Mouse (Mus musculus) T-helper 17 cell (primary cell): ENCODE results near the gene Zfc3h1.

Experiments
- in situ Hi-C, 2 experiments: fragments of 300-600 bp; cut with MboI, MseI; formaldehyde crosslinking; loops; 1 replicate in 1 of 2; 2 replicates in 1 of 2; pipeline ENCODE4 v1.15.1; 2025; ENCODE audit warnings: high pct_unique_total_duplicates in 2 of 2

Zfc3h1 gene

GRCm38 (mm10) chr10:115384221-115385017 is at the start of gene Zfc3h1, which contains the start of gene Thap2:
Zfc3h1 (plus strand) TSS chr10:115384959.
Thap2 (minus strand) TSS chr10:115384443.
- in situ Hi-C loops, result loop anchor here in 1 of 2 experiments (5.0 kb wide), 2 partner anchors 43 to 57 kb away; no protein-coding TSS in a partner anchor

- in situ Hi-C loops, result no loop called here
These were observed 47.9 kb upstream of the Zfc3h1 start for GRCm38 (mm10) chr10:115336901-115337300.

- in situ Hi-C loops, result no loop called here
These were observed 44.9 kb upstream of the Zfc3h1 start for GRCm38 (mm10) chr10:115339820-115340328.

GRCm38 (mm10) chr10:115342771-115343425 is 41.9 kb upstream of the Zfc3h1 start:
- in situ Hi-C loops, result no loop called here

GRCm38 (mm10) chr10:115346444-115346843 is 38.3 kb upstream of the Zfc3h1 start:
- in situ Hi-C loops, result no loop called here

- in situ Hi-C loops, result no loop called here
These were observed 36.6 kb upstream of the Zfc3h1 start for GRCm38 (mm10) chr10:115348131-115348530.

- in situ Hi-C loops, result no loop called here
These were observed 35.7 kb upstream of the Zfc3h1 start for GRCm38 (mm10) chr10:115349029-115349428.

- in situ Hi-C loops, result no loop called here
These were observed 35.2 kb upstream of the Zfc3h1 start for GRCm38 (mm10) chr10:115349509-115349908.

GRCm38 (mm10) chr10:115350810-115351397 is 33.9 kb upstream of the Zfc3h1 start:
- in situ Hi-C loops, result loop anchor here (10.0 to 25.0 kb wide), 2 partner anchors 986 to 1586 kb away; no protein-coding TSS in a partner anchor

GRCm38 (mm10) chr10:115354553-115354952 is 30.2 kb upstream of the Zfc3h1 start:
- in situ Hi-C loops, result loop anchor here (10.0 to 25.0 kb wide), 2 partner anchors 990 to 1583 kb away; no protein-coding TSS in a partner anchor

- in situ Hi-C loops, result loop anchor here (10.0 to 25.0 kb wide), 2 partner anchors 990 to 1582 kb away; no protein-coding TSS in a partner anchor
These were observed 29.7 kb upstream of the Zfc3h1 start for GRCm38 (mm10) chr10:115355016-115355415.

- in situ Hi-C loops, result loop anchor here (10.0 to 25.0 kb wide), 2 partner anchors 991 to 1581 kb away; no protein-coding TSS in a partner anchor
These were observed 28.7 kb upstream of the Zfc3h1 start for GRCm38 (mm10) chr10:115356106-115356505.

- in situ Hi-C loops, result loop anchor here (10.0 to 25.0 kb wide), 2 partner anchors 994 to 1579 kb away; no protein-coding TSS in a partner anchor
These were observed 26.4 kb upstream of the Zfc3h1 start for GRCm38 (mm10) chr10:115358216-115358919.

GRCm38 (mm10) chr10:115359066-115359465 is 25.7 kb upstream of the Zfc3h1 start:
- in situ Hi-C loops, result loop anchor here (10.0 to 25.0 kb wide), 2 partner anchors 994 to 1578 kb away; no protein-coding TSS in a partner anchor

GRCm38 (mm10) chr10:115361840-115362622 is 22.7 kb upstream of the Zfc3h1 start, which contains the start of gene Tmem19:
Tmem19 (minus strand) TSS chr10:115362501.
- in situ Hi-C loops, result loop anchor here in 1 of 2 experiments (25.0 kb wide), 1 partner anchor 1575 kb away; no protein-coding TSS in a partner anchor

GRCm38 (mm10) chr10:115362623-115362964 is 22.2 kb upstream of the Zfc3h1 start:
- in situ Hi-C loops, result loop anchor here in 1 of 2 experiments (25.0 kb wide), 1 partner anchor 1575 kb away; no protein-coding TSS in a partner anchor

GRCm38 (mm10) chr10:115363151-115363550 is 21.6 kb upstream of the Zfc3h1 start:
- in situ Hi-C loops, result loop anchor here in 1 of 2 experiments (25.0 kb wide), 1 partner anchor 1574 kb away; no protein-coding TSS in a partner anchor

GRCm38 (mm10) chr10:115381506-115382084 is 3.2 kb upstream of the Zfc3h1 start:
- in situ Hi-C loops, result no loop called here
